In genomic region chr12:65340009-65340408, GRCm38 (mm10) we compare ENCODE assay signal across 22 mouse cellular contexts.
DNase-seq lines count a peak whose midpoint lies in the region; ATAC-seq and TF ChIP-seq lines count a peak whose summit lies in the region.
"Had no signal": no experiment of that assay in that cellular context is flagged by ENCODE, and none has a peak within 500 bp of the region (broad histone marks: within the 10 kb centered on the region; RNA-seq: fewer than 3 reads in every experiment).

No protein-coding gene starts in this region.

- no peaks in the 10 kb centered on the region for H3K9me3 ChIP-seq in midbrain, embryonic 14.5 days (ENCODE audit: control insufficient read depth, low read length)
- no peaks in the 10 kb centered on the region for H3K9me3 ChIP-seq in midbrain, embryonic 16.5 days (replicated peaks; ENCODE audit: control insufficient read depth, low read length, poor library complexity, severe bottlenecking)
- H3K9me3 ChIP-seq in MEL (replicated peaks; ENCODE audit: insufficient read depth, low read length): no peaks in the 10 kb centered on the region
- H3K9me3 ChIP-seq: embryonic facial prominence, embryonic 10.5 days; embryonic facial prominence, embryonic 12.5 days; forebrain, embryonic 13.5 days; forebrain, embryonic 15.5 days had no signal

- DNase-seq in midbrain, embryonic 14.5 days: peak; percentile 18
- peak; percentile 33 for DNase-seq in MEL (ENCODE audit: low read depth, low spot score)
- DNase-seq in brain, embryonic 14.5 days (ENCODE audit: low read depth): peak; percentile 17
- DNase-seq in lung, postnatal 10 days: no peak
- DNase-seq: adrenal gland, adult 8-10 months; adrenal gland, postnatal 14 days; adrenal gland, postnatal 36 days; cerebellum, adult 11 months; cerebellum, adult 18-20 months; cerebellum, adult 8-10 months; cerebellum, adult 9-11 months; cerebellum, postnatal 14 days; cerebellum, postnatal 36 days; embryo, embryonic 11 days; forebrain, postnatal 0 days had no signal

- H3K4me1 ChIP-seq in midbrain, embryonic 14.5 days (ENCODE audit: control insufficient read depth, insufficient read depth, low read length): no peaks in the 10 kb centered on the region
- H3K4me1 ChIP-seq in midbrain, embryonic 16.5 days (ENCODE audit: control insufficient read depth, insufficient read depth, low read length): no peaks in the 10 kb centered on the region
- H3K4me1 ChIP-seq in MEL (ENCODE audit: control insufficient read depth in 1 of 2, insufficient read depth in 2 of 2, low read length in 2 of 2): peaks cover 2 to 3% of the 10 kb centered on the region in 2 experiments; a peak in 2 of 4 replicates
- H3K4me1 ChIP-seq: embryonic facial prominence, embryonic 10.5 days; embryonic facial prominence, embryonic 12.5 days; forebrain, embryonic 13.5 days; forebrain, embryonic 15.5 days had no signal

- H3K36me3 ChIP-seq in midbrain, embryonic 14.5 days (ENCODE audit: control insufficient read depth, insufficient read depth, low read length): no peaks in the 10 kb centered on the region
- H3K36me3 ChIP-seq in midbrain, embryonic 16.5 days (ENCODE audit: control insufficient read depth, insufficient read depth, low read length): no peaks in the 10 kb centered on the region
- peaks cover 0 to 9% of the 10 kb centered on the region in 2 experiments; a peak in 2 of 4 replicates for H3K36me3 ChIP-seq in MEL (ENCODE audit: control insufficient read depth in 1 of 2, insufficient read depth in 2 of 2, low read length in 2 of 2)
- H3K36me3 ChIP-seq: embryonic facial prominence, embryonic 10.5 days; embryonic facial prominence, embryonic 12.5 days; forebrain, embryonic 15.5 days had no signal

- no peak overlapping the region for H3K4me2 ChIP-seq in midbrain, embryonic 14.5 days (ENCODE audit: low read length)
- H3K4me2 ChIP-seq in midbrain, embryonic 16.5 days (ENCODE audit: low read length): no peak overlapping the region
- H3K4me2 ChIP-seq: embryonic facial prominence, embryonic 12.5 days; forebrain, embryonic 13.5 days; forebrain, embryonic 15.5 days had no signal

- TF ChIP-seq RAD21 in MEL (IDR thresholded peaks at IDR 0.05; ENCODE audit: low read depth, low read length): no peak

- no peaks in the 10 kb centered on the region for H3K27me3 ChIP-seq in midbrain, embryonic 14.5 days (ENCODE audit: control insufficient read depth, insufficient read depth, low read length)
- H3K27me3 ChIP-seq in midbrain, embryonic 16.5 days (ENCODE audit: control insufficient read depth, insufficient read depth, low read depth, low read length): no peaks in the 10 kb centered on the region
- H3K27me3 ChIP-seq in MEL (ENCODE audit: control insufficient read depth in 1 of 2, insufficient read depth in 2 of 2, low read length in 2 of 2): no peaks in the 10 kb centered on the region
- H3K27me3 ChIP-seq: embryonic facial prominence, embryonic 12.5 days; forebrain, embryonic 13.5 days; forebrain, embryonic 15.5 days had no signal

- no peak overlapping the region for H3K27ac ChIP-seq in midbrain, embryonic 14.5 days (replicated peaks; ENCODE audit: low read depth, low read length)
- H3K27ac ChIP-seq in midbrain, embryonic 16.5 days (ENCODE audit: low read length): no peak overlapping the region
- no peak overlapping the region for H3K27ac ChIP-seq in MEL (ENCODE audit: control insufficient read depth, low read depth, low read length)
- H3K27ac ChIP-seq: embryonic facial prominence, embryonic 10.5 days; embryonic facial prominence, embryonic 12.5 days; forebrain, embryonic 13.5 days; forebrain, embryonic 15.5 days had no signal

- 55% methylated on average over 2 of the region's 2 CpGs for WGBS in midbrain, embryonic 14.5 days
- 59% methylated on average over 2 of the region's 2 CpGs for WGBS in midbrain, embryonic 16.5 days

- ATAC-seq in midbrain, embryonic 14.5 days (ENCODE audit: low FRiP score, low TSS enrichment): no peak
- ATAC-seq in midbrain, embryonic 16.5 days: no peak
- ATAC-seq: activated CD4-positive, CD25-positive, alpha-beta regulatory T cell, adult 4 months; forebrain, embryonic 13.5 days; forebrain, embryonic 15.5 days; forebrain, postnatal 0 days; Patski had no signal

- H3K79me2 ChIP-seq in MEL (ENCODE audit: control insufficient read depth, insufficient read depth, low read length, poor library complexity): no peaks in the 10 kb centered on the region

- no peak overlapping the region for H3K9ac ChIP-seq in midbrain, embryonic 14.5 days (replicated peaks; ENCODE audit: low read length)
- H3K9ac ChIP-seq in midbrain, embryonic 16.5 days (ENCODE audit: low read depth, low read length): no peak overlapping the region
- H3K9ac ChIP-seq in MEL (ENCODE audit: control insufficient read depth, low read depth, low read length, poor library complexity, severe bottlenecking): no peak overlapping the region
- H3K9ac ChIP-seq: embryonic facial prominence, embryonic 12.5 days; forebrain, embryonic 13.5 days; forebrain, embryonic 15.5 days; forebrain, postnatal 0 days had no signal

- TF ChIP-seq CTCF in MEL (IDR thresholded peaks at IDR 0.05 in 2 of 3, conservative IDR thresholded peaks at IDR 0.05 in 1 of 3; ENCODE audit: control insufficient read depth in 1 of 3, insufficient read depth in 1 of 3, low read depth in 2 of 3, low read length in 3 of 3, poor library complexity in 1 of 3, severe bottlenecking in 1 of 3): no peak
- no peak for TF ChIP-seq CTCF in brain, embryonic 14.5 days (IDR thresholded peaks at IDR 0.05; ENCODE audit: borderline replicate concordance, extremely low read depth, insufficient read depth, insufficient read length)

- peak; percentile 81 to 87 for TF ChIP-seq EP300 in MEL (IDR thresholded peaks at IDR 0.05; ENCODE audit: low read depth in 1 of 2, low read length in 2 of 2)

- H3K4me3 ChIP-seq in midbrain, embryonic 14.5 days (replicated peaks; ENCODE audit: low read depth, low read length): no peak overlapping the region
- H3K4me3 ChIP-seq in midbrain, embryonic 16.5 days (ENCODE audit: low read depth, low read length): no peak overlapping the region
- no peak overlapping the region for H3K4me3 ChIP-seq in MEL (ENCODE audit: control insufficient read depth in 1 of 2, insufficient read depth in 1 of 2, low read depth in 2 of 2, low read length in 2 of 2)
- H3K4me3 ChIP-seq: embryonic facial prominence, embryonic 10.5 days; embryonic facial prominence, embryonic 12.5 days; forebrain, embryonic 13.5 days; forebrain, embryonic 15.5 days had no signal

- TF ChIP-seq POLR2A in MEL (IDR thresholded peaks at IDR 0.05; ENCODE audit: control insufficient read depth in 1 of 2, insufficient read depth in 1 of 2, low read depth in 1 of 2, low read length in 2 of 2, poor library complexity in 1 of 2): no peak
- no peak for TF ChIP-seq POLR2A in brain, embryonic 14.5 days (IDR thresholded peaks at IDR 0.05; ENCODE audit: borderline replicate concordance, extremely low read depth, insufficient read depth, insufficient read length, poor library complexity, severe bottlenecking)

TF ChIP-seq in MEL, 35 proteins besides CTCF, POLR2A, EP300 and RAD21:
- TF ChIP-seq ETS1 (IDR thresholded peaks at IDR 0.05; ENCODE audit: low read depth, low read length) (peak; percentile 55), ZNF384 (IDR thresholded peaks at IDR 0.05; ENCODE audit: low read depth, low read length) (no peak), CHD2 (IDR thresholded peaks at IDR 0.05; ENCODE audit: low read length) (no peak), RCOR1 (IDR thresholded peaks at IDR 0.05; ENCODE audit: low read depth, low read length) (peak; percentile 58), GATA1 (IDR thresholded peaks at IDR 0.05; ENCODE audit: low read depth, low read length) (peak; percentile 87), MAFK (IDR thresholded peaks at IDR 0.05; ENCODE audit: borderline replicate concordance, low read depth, low read length) (peak; percentile 33; the same call in 1 of the 2 replicates), SMC3 (IDR thresholded peaks at IDR 0.05; ENCODE audit: low read depth, low read length) (no peak), TCF12 (IDR thresholded peaks at IDR 0.05; ENCODE audit: low read depth, low read length) (peak; percentile 85), ZC3H11A (IDR thresholded peaks at IDR 0.05; ENCODE audit: low read depth, low read length) (no peak), BHLHE40 (IDR thresholded peaks at IDR 0.05; ENCODE audit: borderline replicate concordance, low read depth, low read length) (0 out of 2 replicates have a peak, but pooled peaks have one; percentile 30), SIN3A (IDR thresholded peaks at IDR 0.05; ENCODE audit: low read length) (0 out of 2 replicates have a peak, but pooled peaks have one; percentile 28), JUND (IDR thresholded peaks at IDR 0.05; ENCODE audit: low read depth, low read length) (no peak), USF1 (IDR thresholded peaks at IDR 0.05; ENCODE audit: low read depth, low read length) (no peak), UBTF (IDR thresholded peaks at IDR 0.05; ENCODE audit: borderline replicate concordance, insufficient read depth, low read depth, low read length) (no peak), POLR2AphosphoS5 (IDR thresholded peaks at IDR 0.05; ENCODE audit: borderline replicate concordance, low read depth, low read length) (no peak), MYC (IDR thresholded peaks at IDR 0.05; ENCODE audit: low read depth, low read length) (no peak), MYB (IDR thresholded peaks at IDR 0.05; ENCODE audit: low read depth, low read length) (no peak)
